Mouse (Mus musculus) intestine, postnatal 0 days (tissue): Measurements from ENCODE around the gene Nubp1. TPM values are rescaled to one million over a fixed set of nuclear protein-coding genes. Genes with fewer than 3 reads are reported as not detected.

Experiments
- ATAC-seq: fragments of 200-750 bp; cut with Nextera tagmentation; 2 replicates; pipeline ENCODE4 v1.8.0; 2017; ENCODE audit warnings: mild to moderate bottlenecking, moderate TSS enrichment, moderate library complexity
- H3K27ac ChIP-seq: fragments of 300-500 bp; sonication (generic); 2 replicates; pipeline ENCODE4 v1.5.1; 2014; ENCODE audit warnings: mild to moderate bottlenecking, low read depth, low read length, moderate library complexity
- H3K27me3 ChIP-seq: fragments of 300-500 bp; sonication (generic); replicated peaks from 2 replicates; pipeline ENCODE4 v1.6.1; 2014; ENCODE audit warnings: low read length, mixed read lengths; ENCODE audit not compliant: control insufficient read depth, insufficient read depth
- H3K36me3 ChIP-seq: fragments of 300-500 bp; sonication (generic); 2 replicates; pipeline ENCODE4 v1.6.1; 2014; ENCODE audit warnings: mild to moderate bottlenecking, moderate library complexity; ENCODE audit not compliant: control insufficient read depth, insufficient read depth
- H3K4me1 ChIP-seq: fragments of 300-500 bp; sonication (generic); replicated peaks from 2 replicates; pipeline ENCODE4 v1.6.1; 2014; ENCODE audit warnings: antibody characterized with exemption, low read length, mixed read lengths; ENCODE audit not compliant: control insufficient read depth, insufficient read depth
- H3K4me2 ChIP-seq: fragments of 300-500 bp; sonication (generic); replicated peaks from 2 replicates; pipeline ENCODE4 v1.6.1; 2014; ENCODE audit warnings: low read depth, mild to moderate bottlenecking, moderate library complexity
- H3K4me3 ChIP-seq: fragments of 300-500 bp; sonication (generic); 2 replicates; pipeline ENCODE4 v1.5.1; 2014; ENCODE audit warnings: low read depth, low read length
- H3K9ac ChIP-seq: fragments of 300-500 bp; sonication (generic); 2 replicates; pipeline ENCODE4 v1.6.1; 2014; ENCODE audit warnings: mild to moderate bottlenecking, low read depth, low read length
- H3K9me3 ChIP-seq: fragments of 300-500 bp; sonication (generic); 2 replicates; pipeline ENCODE4 v1.6.1; 2016; ENCODE audit warnings: mixed run types; ENCODE audit not compliant: control insufficient read depth
- CTCF ChIP-seq: sonication (generic); IDR thresholded peaks from 2 replicates; pipeline ENCODE4 v1.5.1; 2016; ENCODE audit warnings: low read depth, mild to moderate bottlenecking, control low read depth, antibody characterized with exemption, moderate library complexity
- WGBS: fragments of 180-500 bp; shearing (Covaris S2); extraction: QIAGEN DNeasy Blood & Tissue Kit; methylation state at CpG from one replicate; pipeline ENCODE4 v1.1.7; 2014; 5-methylcytosine and 5-hydroxymethylcytosine counted together
- polyA plus RNA-seq: library from polyadenylated mRNA; unstranded; fragments of >200 nt; fragmentation: Nextera tagmentation; extraction: Ambion mirVana; gene quantifications from 2 replicates; pipeline ENCODE4 v1.2.1, GENCODE M21; 2015

Gene Nubp1
- polyA plus RNA-seq, 1 experiment from 2014 or later: 29.6 TPM

DNA sequence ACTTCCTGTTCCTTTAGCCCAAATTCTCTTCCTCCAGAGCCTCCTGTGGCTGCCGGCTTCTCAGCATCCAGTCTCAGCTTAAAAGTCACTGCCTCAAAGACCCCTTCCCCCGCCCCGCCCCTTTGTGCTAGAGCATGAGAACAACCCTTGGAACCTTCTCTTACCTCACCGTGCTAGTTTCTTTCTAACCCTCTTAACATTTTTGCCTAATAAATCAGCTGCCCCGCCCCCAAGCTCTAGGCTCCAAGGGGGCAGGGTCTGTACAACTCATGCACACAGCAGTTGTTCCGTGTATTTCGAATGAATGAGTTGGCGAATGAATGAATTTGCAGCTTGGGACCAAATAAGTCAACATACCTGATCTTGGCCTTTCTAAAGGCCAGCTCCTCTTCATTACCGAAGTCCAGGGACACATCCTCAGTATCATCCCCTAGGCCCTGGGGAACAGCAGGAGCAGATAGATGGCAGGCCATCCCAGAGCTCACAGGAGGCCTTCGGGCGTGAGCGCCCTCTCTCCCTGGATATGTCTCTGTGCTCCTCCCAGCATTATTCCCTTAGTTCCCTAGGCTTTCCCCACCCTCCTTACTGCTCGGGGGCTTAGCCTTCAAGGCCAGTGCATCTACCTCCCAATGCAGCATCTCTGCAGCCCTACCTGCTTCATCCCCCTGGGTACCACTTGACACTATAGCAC, 35.0 kb downstream of the Nubp1 start:
- Histone ChIP-seq H3K4me3 (peak overlapping the region; percentile 17), H3K27me3 (no peaks in the 10 kb centered on the region), H3K27ac (no peak overlapping the region), H3K9ac (no peak overlapping the region), H3K9me3 (no peaks in the 10 kb centered on the region), H3K4me2 (peak overlapping the region; percentile 52), H3K4me1 (0 out of 2 replicates have a peak, but pooled peaks cover under 1% of the 10 kb centered on the region), H3K36me3 (no peaks in the 10 kb centered on the region)
- no peak for ATAC-seq
- TF ChIP-seq CTCF: no peak
- WGBS: 32% methylated on average over 13 of the region's 13 CpGs

DNA sequence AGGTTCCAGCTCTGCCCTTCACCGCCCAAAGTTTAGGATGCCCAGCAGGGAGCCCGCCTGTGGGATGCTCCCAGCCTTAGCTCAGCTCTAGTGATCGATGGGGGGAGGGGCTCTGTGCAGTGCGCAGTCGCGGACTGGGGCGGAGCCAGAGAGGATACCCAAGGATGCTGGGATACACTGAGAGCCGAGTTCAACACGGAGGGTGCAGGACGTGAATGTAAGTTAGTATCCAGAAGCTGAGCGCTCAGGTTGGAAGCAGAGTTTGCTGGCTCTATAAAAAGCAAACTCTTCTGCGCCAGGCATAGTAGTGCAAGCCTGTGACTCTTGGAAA, 35.5 kb downstream of the Nubp1 start, which contains the start of gene Tvp23a:
Tvp23a (minus strand) TSS at position 99 of the 331 bp plus-strand sequence.
- Histone ChIP-seq H3K4me2 (peak within 1 kb of the TSS; percentile 52), H3K27ac (no peak within 1 kb of the TSS)
- peak; percentile 32; the same call in 1 of the 2 replicates for ATAC-seq

GRCm38 (mm10) chr16:10447781-10448180, 36.0 kb downstream of the Nubp1 start:
- WGBS: 72% methylated on average over 2 of the region's 2 CpGs
- Histone ChIP-seq H3K27ac (no peak overlapping the region), H3K4me3 (peak overlapping the region; percentile 17; the same call in 1 of the 2 replicates), H3K27me3 (no peaks in the 10 kb centered on the region), H3K9me3 (no peaks in the 10 kb centered on the region), H3K9ac (no peak overlapping the region), H3K4me1 (peaks cover 3% of the 10 kb centered on the region; the same call in 1 of the 2 replicates), H3K4me2 (peak overlapping the region; percentile 52; the same call in 1 of the 2 replicates), H3K36me3 (no peaks in the 10 kb centered on the region)
- ATAC-seq: no peak
- TF ChIP-seq CTCF: no peak

More for the DNA sequence above, 35.5 kb downstream of the Nubp1 start, which contains the start of gene Tvp23a:
- Histone ChIP-seq H3K4me1 (peaks cover 2% of the 10 kb centered on the region; the same call in 1 of the 2 replicates), H3K9ac (no peak within 1 kb of the TSS), H3K27me3 (no peaks in the 10 kb centered on the region), H3K9me3 (no peaks in the 10 kb centered on the region), H3K4me3 (peak within 1 kb of the TSS; percentile 17), H3K36me3 (no peaks in the 10 kb centered on the region)
- no peak for TF ChIP-seq CTCF
- WGBS: 8% methylated on average over 12 of the region's 12 CpGs

DNA sequence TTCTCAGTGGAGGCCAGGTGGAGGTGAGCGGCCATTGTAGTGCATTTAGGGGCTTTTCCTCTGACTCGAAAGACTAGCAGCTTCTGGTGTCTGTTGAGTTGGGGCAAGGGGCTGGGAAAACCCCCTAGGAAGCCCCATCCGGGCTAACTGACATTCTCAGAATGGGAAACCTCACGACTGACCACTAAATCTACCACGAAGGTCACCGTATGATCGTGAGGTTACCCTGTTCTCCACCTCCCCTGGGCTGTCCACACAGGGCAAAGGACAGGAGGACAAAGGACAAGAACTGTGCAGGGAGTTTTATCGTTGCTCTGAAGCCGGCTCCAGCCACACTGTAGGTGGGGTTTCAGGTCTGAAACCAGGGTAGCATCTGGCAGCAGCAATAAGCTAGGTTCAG, 37.2 kb downstream of the Nubp1 start:
- Histone ChIP-seq H3K27me3 (no peaks in the 10 kb centered on the region), H3K9ac (no peak overlapping the region), H3K4me1 (peaks cover 6% of the 10 kb centered on the region; the same call in 1 of the 2 replicates), H3K4me2 (no peak overlapping the region), H3K27ac (no peak overlapping the region; the same call in 1 of the 2 replicates), H3K36me3 (no peaks in the 10 kb centered on the region), H3K4me3 (no peak overlapping the region), H3K9me3 (no peaks in the 10 kb centered on the region)
- 67% methylated on average over 9 of the region's 9 CpGs for whole genome bisulfite sequencing
- ATAC-seq: no peak
- no peak for TF ChIP-seq CTCF

DNA sequence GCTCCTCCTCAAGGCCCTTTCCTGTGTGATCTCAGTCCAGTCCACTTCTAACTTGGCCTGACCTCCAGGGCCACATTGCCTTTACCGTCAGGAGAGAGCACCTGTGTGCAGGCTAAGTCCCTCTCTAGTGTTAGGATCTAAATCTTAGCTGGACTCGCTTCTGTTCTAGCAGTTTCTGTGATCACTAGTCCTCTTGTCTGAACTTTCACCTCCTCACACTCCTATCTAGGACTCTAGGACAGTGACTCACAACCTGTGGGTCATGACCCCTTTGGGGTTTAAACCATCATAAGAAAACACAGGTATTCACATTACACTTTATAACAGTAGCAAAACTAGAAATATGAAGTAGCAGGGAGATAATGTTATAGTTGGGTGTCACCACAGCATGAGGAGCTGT, 40.2 kb downstream of the Nubp1 start:
- ATAC-seq: peak; percentile 32; the same call in 1 of the 2 replicates
- H3K4me2 ChIP-seq: no peak overlapping the region
- peak overlapping the region; percentile 65 for H3K27ac ChIP-seq
- H3K9ac ChIP-seq: no peak overlapping the region
- no peaks in the 10 kb centered on the region for H3K36me3 ChIP-seq
- no peaks in the 10 kb centered on the region for H3K27me3 ChIP-seq
- 63% methylated on average over 2 of the region's 2 CpGs for WGBS
- H3K9me3 ChIP-seq: no peaks in the 10 kb centered on the region
- no peak overlapping the region for H3K4me3 ChIP-seq
- H3K4me1 ChIP-seq: peaks cover 12% of the 10 kb centered on the region; the same call in 1 of the 2 replicates
- TF ChIP-seq CTCF: no peak

DNA sequence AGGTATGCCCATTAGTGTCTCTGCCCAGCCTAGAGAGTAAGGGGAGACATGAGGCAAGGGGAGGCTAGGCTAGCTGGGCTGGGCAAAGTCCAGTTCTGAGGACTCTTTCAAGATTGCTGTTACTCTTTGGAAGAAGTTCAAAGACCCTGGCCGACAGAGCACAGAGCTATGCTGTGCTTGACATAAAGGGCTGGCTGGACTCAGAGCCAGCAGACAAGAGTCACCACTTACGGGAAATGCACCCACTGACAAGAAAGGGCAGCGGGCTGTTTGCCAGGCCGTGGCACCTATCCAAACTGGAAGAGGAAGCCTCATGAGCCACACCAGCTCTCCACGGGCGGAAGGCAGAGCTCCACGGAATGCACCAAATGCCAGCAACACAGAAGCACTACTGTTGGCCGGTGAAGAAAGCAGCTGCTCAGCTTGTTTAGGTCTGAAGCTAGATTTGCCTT, 40.7 kb downstream of the Nubp1 start:
- no peaks in the 10 kb centered on the region for H3K27me3 ChIP-seq
- no peaks in the 10 kb centered on the region for H3K9me3 ChIP-seq
- no peaks in the 10 kb centered on the region for H3K36me3 ChIP-seq
- H3K9ac ChIP-seq: no peak overlapping the region
- 35% methylated on average over 8 of the region's 8 CpGs for WGBS
- H3K4me1 ChIP-seq: peaks cover 12% of the 10 kb centered on the region; the same call in 1 of the 2 replicates
- H3K4me2 ChIP-seq: no peak overlapping the region
- TF ChIP-seq CTCF: no peak
- no peak overlapping the region for H3K4me3 ChIP-seq
- peak; percentile 64 for ATAC-seq
- peak overlapping the region; percentile 65; the same call in 1 of the 2 replicates for H3K27ac ChIP-seq
